Mouse (Mus musculus) liver, postnatal 0 days (tissue): ENCODE measurements at regions not wholly inside any gene's neighbourhood (a gene's known extent, or its start where the extent isn't known, plus 50 kb on each side); places are given as distances from the start of the nearest gene placed in this dataset.

Source experiments
- CTCF ChIP-seq: sonication (generic); IDR thresholded peaks from 2 replicates; pipeline ENCODE4 v1.5.1; 2016; ENCODE audit warnings: antibody characterized with exemption, low read depth
- EP300 ChIP-seq: IDR thresholded peaks from 2 replicates; pipeline ENCODE4 v1.6.1; 2016; ENCODE audit warnings: antibody characterized with exemption, low read depth, mild to moderate bottlenecking

DNA sequence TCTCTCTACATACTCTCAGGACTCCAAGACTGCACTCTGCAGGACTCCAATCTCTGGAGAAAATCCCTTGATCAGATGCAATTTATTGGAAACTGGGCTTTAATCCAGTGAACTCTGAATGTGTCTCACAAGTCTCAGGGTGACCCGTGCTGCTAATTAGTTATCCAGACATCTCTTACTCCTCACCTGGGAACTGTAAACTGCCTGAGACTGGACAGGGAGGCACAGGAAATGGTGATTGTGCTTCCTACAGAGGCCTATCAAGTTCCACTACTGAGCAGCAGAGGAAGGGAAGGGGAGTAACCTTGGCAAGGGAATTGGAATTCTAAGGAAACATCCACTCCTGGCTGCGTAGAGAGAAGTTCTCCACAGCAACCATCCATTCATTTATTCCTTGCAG is 228.0 kb upstream of the Sgcd start:
- no peak for TF ChIP-seq CTCF
- no peak for TF ChIP-seq EP300
